Mouse (Mus musculus) E14TG2a.4 (cell line): ENCODE data around the gene B3gnt3.

Source experiments
- CTCF ChIP-seq: conservative IDR thresholded peaks from 2 replicates; pipeline ENCODE4 v1.5.1; 2014; ENCODE audit warnings: low read length
- NANOG ChIP-seq: IDR thresholded peaks from 2 replicates; pipeline ENCODE4 v1.6.1; 2014; ENCODE audit warnings: borderline replicate concordance, low read length, mixed read lengths

GRCm38 (mm10) chr8:71731652-71732230 is 30.2 kb upstream of the B3gnt3 start:
- TF ChIP-seq CTCF (peak; percentile 25), NANOG (no peak)
